Mouse (Mus musculus) stomach, embryonic 15.5 days (tissue): ENCODE data around the gene Slc35d2. TPM values are rescaled to one million over a fixed set of nuclear protein-coding genes. Genes with fewer than 3 reads are reported as not detected.
"Not testable (repeated sequence)": the region's sequence is repeated elsewhere in the genome, so short reads cannot be mapped to it uniquely, and the experiment has no call there.

Experiments
- ATAC-seq: fragments of 200-750 bp; cut with Nextera tagmentation; 2 replicates; pipeline ENCODE4 v1.8.0; 2017; ENCODE audit warnings: low read depth, moderate number of reproducible peaks, moderate TSS enrichment; ENCODE audit not compliant: insufficient read depth, low FRiP score
- H3K27ac ChIP-seq: fragments of 300-500 bp; sonication (generic); 2 replicates; pipeline ENCODE4 v1.5.1; 2015; ENCODE audit warnings: mild to moderate bottlenecking, inconsistent platforms
- H3K27me3 ChIP-seq: fragments of 300-500 bp; sonication (generic); replicated peaks from 2 replicates; pipeline ENCODE4 v1.6.1; 2015; ENCODE audit warnings: inconsistent platforms
- H3K36me3 ChIP-seq: fragments of 300-500 bp; sonication (generic); 2 replicates; pipeline ENCODE4 v1.6.1; 2015; ENCODE audit warnings: inconsistent platforms
- H3K4me1 ChIP-seq: fragments of 300-500 bp; sonication (generic); 2 replicates; pipeline ENCODE4 v1.6.1; 2015; ENCODE audit warnings: inconsistent platforms
- H3K4me2 ChIP-seq: fragments of 300-500 bp; sonication (generic); 2 replicates; pipeline ENCODE4 v1.6.1; 2015; ENCODE audit warnings: mild to moderate bottlenecking, inconsistent platforms
- H3K4me3 ChIP-seq: fragments of 300-500 bp; sonication (generic); replicated peaks from 2 replicates; pipeline ENCODE4 v1.5.1; 2015; ENCODE audit warnings: inconsistent platforms
- H3K9ac ChIP-seq: fragments of 300-500 bp; sonication (generic); 2 replicates; pipeline ENCODE4 v1.6.1; 2015; ENCODE audit warnings: inconsistent platforms
- H3K9me3 ChIP-seq: fragments of 300-500 bp; sonication (generic); 2 replicates; pipeline ENCODE4 v1.6.1; 2016; ENCODE audit warnings: inconsistent platforms
- WGBS: fragments of 180-500 bp; shearing (Covaris S2); methylation state at CpG from one replicate; pipeline ENCODE4 v1.1.7; 2015; 5-methylcytosine and 5-hydroxymethylcytosine counted together
- polyA plus RNA-seq: library from polyadenylated mRNA; unstranded; fragments of >200 nt; fragmentation: Nextera tagmentation; extraction: Ambion mirVana; gene quantifications from 2 replicates; pipeline ENCODE4 v1.2.1, GENCODE M21; 2015

Gene Slc35d2
- polyA plus RNA-seq, 1 experiment from 2014 or later, result 4.6 TPM

GRCm38 (mm10) chr13:64086036-64086435, 43.1 kb downstream of the Slc35d2 start:
- no peaks in the 10 kb centered on the region for H3K27me3 ChIP-seq
- no peaks in the 10 kb centered on the region for H3K36me3 ChIP-seq
- H3K9me3 ChIP-seq, result no peaks in the 10 kb centered on the region
- H3K9ac ChIP-seq, result no peak overlapping the region
- 84% methylated on average over 5 of the region's 5 CpGs for WGBS
- peaks cover 5% of the 10 kb centered on the region; the same call in 1 of the 2 replicates for H3K4me1 ChIP-seq
- no peak overlapping the region for H3K27ac ChIP-seq
- no peak overlapping the region for H3K4me3 ChIP-seq
- no peak for ATAC-seq
- H3K4me2 ChIP-seq, result no peak overlapping the region

DNA sequence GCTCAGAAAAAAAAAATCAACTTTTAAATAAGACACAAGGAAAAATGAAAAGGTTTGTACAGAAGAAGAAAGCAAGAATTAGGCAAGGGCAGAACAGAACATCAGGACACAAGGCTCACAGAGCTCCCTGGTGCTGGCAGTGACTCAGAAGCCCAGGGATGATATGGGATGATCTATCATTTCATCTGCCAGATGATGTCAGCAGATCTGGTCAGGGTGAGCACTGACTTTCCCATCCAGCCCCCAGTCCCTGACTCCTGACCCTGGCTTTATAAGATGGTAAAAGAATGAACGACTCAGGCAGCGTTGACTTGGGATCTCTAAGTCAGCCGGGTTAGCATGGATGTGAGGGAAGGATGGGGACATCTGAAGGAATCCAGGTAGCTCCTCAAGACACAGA, 45.8 kb downstream of the Slc35d2 start:
- no peak overlapping the region for H3K4me3 ChIP-seq
- no peak for ATAC-seq
- H3K9ac ChIP-seq, result no peak overlapping the region
- H3K27ac ChIP-seq, result no peak overlapping the region
- 78% methylated on average over 3 of the region's 3 CpGs for WGBS
- peaks cover 5% of the 10 kb centered on the region; the same call in 1 of the 2 replicates for H3K4me1 ChIP-seq
- H3K4me2 ChIP-seq, result no peak overlapping the region
- H3K27me3 ChIP-seq, result no peaks in the 10 kb centered on the region
- no peaks in the 10 kb centered on the region for H3K36me3 ChIP-seq
- no peaks in the 10 kb centered on the region for H3K9me3 ChIP-seq

DNA sequence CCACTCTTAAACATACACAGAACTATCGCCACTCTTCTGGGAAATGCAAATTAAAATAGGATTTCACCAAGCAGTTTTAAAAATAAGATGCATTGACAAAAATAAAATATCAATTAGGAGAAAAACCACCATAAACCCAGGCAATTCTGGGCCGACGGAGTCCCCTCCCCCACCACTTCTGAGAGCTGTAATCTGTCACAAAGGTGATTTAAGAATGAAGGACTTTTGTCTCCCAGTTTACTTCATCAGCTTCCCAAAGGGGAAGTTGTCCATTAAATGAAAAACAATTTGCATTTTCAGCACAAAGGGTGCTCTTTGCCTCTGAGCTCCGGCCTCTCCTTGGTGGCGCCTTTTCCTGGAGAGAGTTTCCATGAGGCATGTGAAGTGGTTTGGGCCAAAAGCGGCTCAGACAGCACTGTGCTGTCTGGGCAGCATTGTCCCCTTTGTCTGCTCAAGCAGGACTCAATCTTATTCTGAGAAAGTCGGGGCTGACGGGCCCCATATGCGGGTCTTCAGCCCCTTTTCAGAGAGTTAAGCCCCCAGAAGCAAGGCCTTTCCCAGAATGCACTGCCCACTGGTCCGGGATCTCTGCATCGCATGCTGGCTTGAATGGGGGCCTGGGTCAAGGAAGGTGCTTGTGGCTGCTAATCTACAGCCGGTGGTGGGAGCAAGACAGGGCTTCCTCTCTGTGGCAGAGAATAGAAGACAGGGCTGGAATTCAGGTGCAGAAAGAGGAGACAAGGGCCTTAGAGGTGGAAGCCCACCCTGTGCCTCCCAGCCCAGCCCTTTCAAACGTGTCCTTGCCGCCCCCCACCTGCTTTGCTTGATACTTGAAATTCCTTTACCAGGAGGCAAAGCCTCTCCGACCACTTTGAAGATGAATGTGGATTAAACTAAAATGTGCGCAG, 47.9 kb downstream of the Slc35d2 start:
- H3K9ac ChIP-seq, result no peak overlapping the region
- H3K4me3 ChIP-seq, result no peak overlapping the region
- WGBS, result 45% methylated on average over 16 of the region's 16 CpGs
- no peak overlapping the region for H3K4me2 ChIP-seq
- H3K27ac ChIP-seq, result no peak overlapping the region
- H3K9me3 ChIP-seq, result no peaks in the 10 kb centered on the region
- H3K27me3 ChIP-seq, result no peaks in the 10 kb centered on the region
- no peak for ATAC-seq
- peaks cover 5% of the 10 kb centered on the region; the same call in 1 of the 2 replicates for H3K4me1 ChIP-seq
- H3K36me3 ChIP-seq, result no peaks in the 10 kb centered on the region

DNA sequence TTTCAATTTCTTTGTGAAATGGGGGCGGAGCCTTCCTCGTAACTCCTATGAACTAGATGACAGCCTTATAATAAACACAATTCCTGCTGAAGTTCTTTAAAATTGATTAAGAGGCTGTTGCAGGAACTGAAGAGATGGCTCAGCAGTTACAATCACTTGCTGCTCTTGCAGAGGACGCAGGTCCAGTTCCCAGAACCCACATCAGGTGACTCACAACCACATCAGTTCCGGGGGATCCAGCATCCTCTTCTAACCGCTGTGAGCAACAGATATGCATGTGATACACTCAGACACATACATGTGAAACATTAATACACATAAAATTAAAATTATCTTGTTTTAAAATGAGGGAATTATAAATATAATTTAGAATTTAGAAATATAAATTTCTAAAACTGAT, 51.6 kb downstream of the Slc35d2 start:
- H3K4me3 ChIP-seq, result no peak overlapping the region
- H3K36me3 ChIP-seq, result no peaks in the 10 kb centered on the region
- no peak overlapping the region for H3K4me2 ChIP-seq
- no peaks in the 10 kb centered on the region for H3K9me3 ChIP-seq
- no peak overlapping the region for H3K9ac ChIP-seq
- peaks cover 5% of the 10 kb centered on the region; the same call in 1 of the 2 replicates for H3K4me1 ChIP-seq
- no peak for ATAC-seq
- H3K27me3 ChIP-seq, result no peaks in the 10 kb centered on the region
- H3K27ac ChIP-seq, result no peak overlapping the region
- WGBS, result 77% methylated on average over 5 of the region's 5 CpGs

DNA sequence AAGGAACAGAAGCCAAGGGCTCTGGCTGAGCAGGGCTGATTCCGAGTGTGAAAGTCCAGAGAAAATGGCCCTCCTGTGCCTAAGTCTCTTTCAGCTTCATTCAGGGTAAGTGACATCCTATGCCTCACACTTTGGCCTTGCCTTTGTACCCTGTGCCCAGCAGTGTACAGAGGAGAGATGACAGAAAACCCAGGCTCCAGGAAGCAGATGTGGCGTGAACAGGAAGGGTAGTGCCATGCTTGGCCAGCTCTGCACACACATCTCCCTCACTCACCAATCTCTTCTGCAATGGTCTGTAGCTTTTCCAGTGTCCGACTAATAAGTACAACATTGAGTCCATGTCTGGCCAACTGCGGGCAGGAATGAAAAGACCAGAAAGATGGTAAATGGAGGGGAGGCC, 53.1 kb downstream of the Slc35d2 start:
- no peak overlapping the region for H3K4me3 ChIP-seq
- ATAC-seq, result no peak
- H3K9ac ChIP-seq, result no peak overlapping the region
- no peak overlapping the region for H3K27ac ChIP-seq
- no peaks in the 10 kb centered on the region for H3K27me3 ChIP-seq
- H3K36me3 ChIP-seq, result no peaks in the 10 kb centered on the region
- H3K9me3 ChIP-seq, result no peaks in the 10 kb centered on the region
- 83% methylated on average over 4 of the region's 4 CpGs for WGBS
- H3K4me1 ChIP-seq, result peaks cover under 1% of the 10 kb centered on the region; the same call in 1 of the 2 replicates
- H3K4me2 ChIP-seq, result no peak overlapping the region

- Histone ChIP-seq H3K36me3 (no peaks in the 10 kb centered on the region), H3K4me1 (no peaks in the 10 kb centered on the region), H3K27me3 (no peaks in the 10 kb centered on the region), H3K9ac (no peak overlapping the region), H3K9me3 (no peaks in the 10 kb centered on the region), H3K4me2 (no peak overlapping the region), H3K27ac (no peak overlapping the region), H3K4me3 (no peak overlapping the region)
- no peak for ATAC-seq
- WGBS, result 26% methylated on average over 3 of the region's 3 CpGs
These were observed 62.5 kb downstream of the Slc35d2 start for GRCm38 (mm10) chr13:64066653-64067052.

DNA sequence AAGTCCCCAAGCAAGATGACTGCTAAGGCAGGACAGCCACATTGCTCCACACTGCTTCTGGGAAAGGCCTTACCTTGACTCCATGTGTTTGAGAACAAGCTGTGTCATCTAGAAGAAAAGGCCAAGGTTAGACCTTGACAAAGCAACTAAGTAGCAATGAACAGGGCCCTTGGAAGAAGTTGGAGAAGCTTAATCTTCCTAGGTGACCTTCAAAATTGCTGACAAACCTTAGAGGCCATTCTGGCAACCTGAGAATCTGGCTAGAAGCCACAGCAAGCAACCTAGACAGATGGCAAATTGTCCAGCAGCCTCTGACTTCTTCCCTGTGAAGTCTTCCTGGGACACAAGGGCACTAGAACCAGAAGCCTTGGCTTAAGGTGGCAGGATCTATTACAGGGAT, 64.9 kb downstream of the Slc35d2 start:
- no peaks in the 10 kb centered on the region for H3K27me3 ChIP-seq
- H3K9ac ChIP-seq, result no peak overlapping the region
- H3K9me3 ChIP-seq, result no peaks in the 10 kb centered on the region
- H3K4me1 ChIP-seq, result no peaks in the 10 kb centered on the region
- no peak overlapping the region for H3K4me2 ChIP-seq
- H3K36me3 ChIP-seq, result no peaks in the 10 kb centered on the region
- no peak overlapping the region for H3K4me3 ChIP-seq
- H3K27ac ChIP-seq, result no peak overlapping the region
- no peak for ATAC-seq

GRCm38 (mm10) chr13:64060935-64061506, 68.1 kb downstream of the Slc35d2 start:
- Histone ChIP-seq H3K27me3 (no peaks in the 10 kb centered on the region), H3K4me2 (no peak overlapping the region), H3K9ac (no peak overlapping the region), H3K4me1 (no peaks in the 10 kb centered on the region), H3K27ac (no peak overlapping the region), H3K4me3 (no peak overlapping the region), H3K36me3 (no peaks in the 10 kb centered on the region), H3K9me3 (no peaks in the 10 kb centered on the region)
- no peak for ATAC-seq
- WGBS, result 85% methylated on average over 5 of the region's 5 CpGs

DNA sequence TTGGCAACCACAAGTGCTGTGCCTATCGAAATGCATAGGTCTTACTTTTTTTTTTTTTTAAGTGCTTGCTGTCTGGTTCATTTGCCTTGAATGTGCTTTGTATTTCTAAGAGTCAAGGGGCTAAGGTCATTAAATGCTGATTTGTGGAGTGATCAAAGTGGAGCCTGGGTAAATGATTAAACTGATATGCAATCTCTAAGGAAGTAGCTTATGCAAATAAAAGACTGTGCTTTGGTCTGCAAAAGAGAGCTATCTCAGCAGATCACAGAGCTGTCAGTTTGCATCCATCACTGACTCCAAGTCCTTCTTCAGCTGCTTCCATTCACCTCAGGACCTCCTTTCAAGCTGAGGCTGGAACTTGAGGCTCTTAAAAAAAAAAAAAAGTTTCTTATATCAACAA, 75.2 kb downstream of the Slc35d2 start:
- Histone ChIP-seq H3K9me3 (no peaks in the 10 kb centered on the region), H3K36me3 (no peaks in the 10 kb centered on the region), H3K9ac (no peak overlapping the region), H3K27ac (no peak overlapping the region), H3K4me2 (no peak overlapping the region), H3K27me3 (no peaks in the 10 kb centered on the region), H3K4me1 (no peaks in the 10 kb centered on the region), H3K4me3 (no peak overlapping the region)
- ATAC-seq, result no peak; the same call in 1 of the 2 replicates
- 52% methylated on average over 1 of the region's 1 CpGs for WGBS

GRCm38 (mm10) chr13:64052281-64052680, 76.9 kb downstream of the Slc35d2 start:
- not testable (repeated sequence) for ATAC-seq, H3K27ac ChIP-seq, H3K27me3 ChIP-seq, H3K4me2 ChIP-seq, H3K4me3 ChIP-seq, H3K9ac ChIP-seq, H3K4me1 ChIP-seq, H3K9me3 ChIP-seq, H3K36me3 ChIP-seq
- 85% methylated on average over 2 of the region's 2 CpGs for WGBS

DNA sequence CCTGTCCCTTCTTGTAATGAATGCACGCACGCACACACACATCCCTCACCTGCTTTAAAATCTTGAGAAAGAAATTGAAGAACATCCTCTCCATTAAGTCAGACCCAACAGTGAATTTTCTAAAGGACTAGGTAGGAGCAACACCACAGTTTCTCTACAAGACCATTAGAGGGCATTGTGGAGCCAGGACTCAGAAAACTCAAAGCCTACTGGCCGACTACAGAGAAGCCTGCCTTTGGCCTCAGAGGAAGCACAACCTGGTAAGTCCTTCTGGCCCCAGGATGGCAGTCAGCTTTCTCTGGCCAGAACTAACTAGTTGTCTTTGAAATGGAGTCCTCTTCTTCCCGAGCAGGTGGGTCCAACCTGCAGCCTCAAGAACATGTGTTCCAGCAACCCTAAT, 78.3 kb downstream of the Slc35d2 start:
- WGBS, result 64% methylated on average over 4 of the region's 4 CpGs
- Histone ChIP-seq H3K9ac (no peak overlapping the region), H3K27me3 (no peaks in the 10 kb centered on the region), H3K4me1 (no peaks in the 10 kb centered on the region), H3K27ac (no peak overlapping the region), H3K36me3 (no peaks in the 10 kb centered on the region), H3K4me3 (no peak overlapping the region), H3K9me3 (no peaks in the 10 kb centered on the region), H3K4me2 (no peak overlapping the region)
- ATAC-seq, result no peak

- Histone ChIP-seq H3K36me3 (no peaks in the 10 kb centered on the region), H3K9ac (no peak overlapping the region), H3K27ac (no peak overlapping the region), H3K4me3 (no peak overlapping the region), H3K4me2 (no peak overlapping the region), H3K4me1 (no peaks in the 10 kb centered on the region), H3K27me3 (no peaks in the 10 kb centered on the region), H3K9me3 (no peaks in the 10 kb centered on the region)
- ATAC-seq, result no peak
These were observed 79.6 kb downstream of the Slc35d2 start for GRCm38 (mm10) chr13:64049535-64049934.
